Mouse (Mus musculus) gastrocnemius, postnatal 36 days (tissue): ENCODE measurements at regions not wholly inside any gene's neighbourhood (a gene's known extent, or its start where the extent isn't known, plus 50 kb on each side); places are given as distances from the start of the nearest gene placed in this dataset.
A peak's percentile ranks its signal among the peaks of the same experiment; 100 is the strongest.
"Not testable (repeated sequence)": the region's sequence is repeated elsewhere in the genome, so short reads cannot be mapped to it uniquely, and the experiment has no call there.

Experiments
- DNase-seq, 2 experiments: peaks; one replicate each; pipeline ENCODE4 v3.0.0; 2022
- intact Hi-C: fragments of 180-260 bp; cut with DNase I; formaldehyde crosslinking; loops from one replicate; pipeline ENCODE4 v1.15.1; 2025

GRCm38 (mm10) chr2:109402556-109402955 lies 122.0 kb upstream of the Mettl15 start:
- intact Hi-C loops, result no loop called here
- no peak for DNase-seq

GRCm38 (mm10) chr2:109404262-109404661 lies 123.7 kb upstream of the Mettl15 start:
- DNase-seq, result no peak
- intact Hi-C loops, result no loop called here

GRCm38 (mm10) chr2:109406591-109407079 lies 126.1 kb upstream of the Mettl15 start:
- no peak for DNase-seq
- intact Hi-C loops, result no loop called here

GRCm38 (mm10) chr2:109420098-109420497 lies 139.6 kb upstream of the Mettl15 start:
- no peak for DNase-seq
- intact Hi-C loops, result no loop called here

GRCm38 (mm10) chr2:109431183-109431582 lies 150.6 kb upstream of the Mettl15 start:
- intact Hi-C loops, result no loop called here
- DNase-seq, result no peak

- intact Hi-C loops, result no loop called here
- DNase-seq, result no peak
Measured at GRCm38 (mm10) chr2:109442551-109443120, 162.1 kb upstream of the Mettl15 start.

- intact Hi-C loops, result no loop called here
- DNase-seq, result no peak
Measured at GRCm38 (mm10) chr2:109443521-109444066, 163.0 kb upstream of the Mettl15 start.

GRCm38 (mm10) chr2:109462246-109462645 lies 181.7 kb upstream of the Mettl15 start:
- intact Hi-C loops, DNase-seq: not testable (repeated sequence)

GRCm38 (mm10) chr2:109484306-109484705 lies 190.2 kb upstream of the Bdnf start:
- no peak for DNase-seq
- intact Hi-C loops, result no loop called here

- no peak for DNase-seq
- intact Hi-C loops, result no loop called here
Measured at GRCm38 (mm10) chr2:109487591-109487990, 186.9 kb upstream of the Bdnf start.

GRCm38 (mm10) chr2:109502186-109502585 lies 172.3 kb upstream of the Bdnf start:
- DNase-seq, result no peak
- intact Hi-C loops, result no loop called here

- intact Hi-C loops, result no loop called here
- DNase-seq, result no peak
Measured at GRCm38 (mm10) chr2:109504906-109505305, 169.6 kb upstream of the Bdnf start.

GRCm38 (mm10) chr2:109510070-109510979 lies 164.2 kb upstream of the Bdnf start:
- intact Hi-C loops, result no loop called here

GRCm38 (mm10) chr2:109511142-109511541 lies 163.4 kb upstream of the Bdnf start:
- intact Hi-C loops, result no loop called here

More at GRCm38 (mm10) chr2:109510070-109510979, 164.2 kb upstream of the Bdnf start:
- no peak for DNase-seq

GRCm38 (mm10) chr2:109519261-109519660 lies 155.2 kb upstream of the Bdnf start:
- intact Hi-C loops, result no loop called here
- DNase-seq, result no peak

More at GRCm38 (mm10) chr2:109511142-109511541, 163.4 kb upstream of the Bdnf start:
- no peak for DNase-seq

GRCm38 (mm10) chr2:109520471-109520870 lies 154.0 kb upstream of the Bdnf start:
- no peak for DNase-seq
- intact Hi-C loops, result no loop called here

GRCm38 (mm10) chr2:109539519-109539918 lies 135.0 kb upstream of the Bdnf start:
- intact Hi-C loops, result no loop called here
- no peak for DNase-seq

GRCm38 (mm10) chr2:109546486-109547115 lies 127.9 kb upstream of the Bdnf start:
- intact Hi-C loops, result no loop called here
- DNase-seq, result no peak

GRCm38 (mm10) chr2:109554644-109555043 lies 119.9 kb upstream of the Bdnf start:
- peak in 1 of 2 experiments; percentile 10 for DNase-seq
- intact Hi-C loops, result no loop called here

- intact Hi-C loops, result no loop called here
- DNase-seq, result no peak
Measured at GRCm38 (mm10) chr2:109559088-109560030, 115.1 kb upstream of the Bdnf start.
